Mouse (Mus musculus) liver, embryonic 14.5 days (tissue): ENCODE measurements at regions not wholly inside any gene's neighbourhood (a gene's known extent, or its start where the extent isn't known, plus 50 kb on each side); places are given as distances from the start of the nearest gene placed in this dataset.

Experiments
- CTCF ChIP-seq: IDR thresholded peaks from 2 replicates; pipeline ENCODE4 v1.5.1; 2016; ENCODE audit warnings: antibody characterized with exemption, low read depth, control low read depth
- EP300 ChIP-seq: IDR thresholded peaks from 2 replicates; pipeline ENCODE4 v1.6.1; 2016; ENCODE audit warnings: antibody characterized with exemption, low read depth

DNA sequence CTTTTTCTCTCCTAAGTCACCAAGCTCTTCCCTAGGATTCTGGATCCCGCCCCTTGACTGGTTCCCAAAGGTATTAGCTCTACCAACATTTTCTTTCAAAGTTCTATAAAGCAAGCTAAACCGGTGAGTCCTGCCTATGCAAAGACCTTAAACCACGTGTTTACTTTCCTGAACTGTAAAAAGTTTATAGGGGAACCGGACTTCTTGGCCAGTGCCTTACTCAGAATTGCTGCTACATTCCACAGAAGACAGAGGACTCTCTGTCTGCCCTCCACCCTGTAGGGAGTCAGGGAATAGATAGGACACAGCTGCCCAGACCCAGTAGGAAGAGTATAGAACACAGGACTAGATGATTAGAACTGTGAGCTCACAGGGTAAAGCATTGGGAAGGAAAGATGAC lies 257.2 kb downstream of the Cdc5l start:
- TF ChIP-seq CTCF (no peak), EP300 (no peak)
